ENCODE assay signal across 10 mouse cellular contexts in genomic region chr19:10947219-10947618, GRCm38 (mm10). TPM values are rescaled to one million over a fixed set of nuclear protein-coding genes. Genes with fewer than 3 reads are reported as not detected.
DNase-seq lines count a peak whose midpoint lies in the region; ATAC-seq and TF ChIP-seq lines count a peak whose summit lies in the region.
"Had no signal": no experiment of that assay in that cellular context is flagged by ENCODE, and none has a peak within 500 bp of the region (broad histone marks: within the 10 kb centered on the region; RNA-seq: fewer than 3 reads in every experiment).

No protein-coding gene starts in this region.

- H3K9ac ChIP-seq in heart, embryonic 11.5 days (ENCODE audit: low read depth, low read length) = peak overlapping the region; percentile 85
- peak overlapping the region; percentile 97 for H3K9ac ChIP-seq in ES-Bruce4 (ENCODE audit: low read depth, poor library complexity, severe bottlenecking)
- peak overlapping the region; percentile 82 for H3K9ac ChIP-seq in hindbrain, embryonic 12.5 days

- peak overlapping the region; percentile 100 for H3K4me2 ChIP-seq in heart, embryonic 11.5 days
- peak overlapping the region; percentile 100 for H3K4me2 ChIP-seq in hindbrain, embryonic 12.5 days (replicated peaks)

- peaks cover 23% of the 10 kb centered on the region for H3K36me3 ChIP-seq in heart, embryonic 11.5 days (ENCODE audit: control insufficient read depth, insufficient read depth, low read length)
- H3K36me3 ChIP-seq in ES-Bruce4 (ENCODE audit: control insufficient read depth, insufficient read depth, low read length, poor library complexity, severe bottlenecking) = peaks cover 42% of the 10 kb centered on the region
- H3K36me3 ChIP-seq in hindbrain, embryonic 12.5 days = peaks cover 33% of the 10 kb centered on the region

- H3K4me1 ChIP-seq in heart, embryonic 11.5 days (ENCODE audit: control insufficient read depth, insufficient read depth, low read length) = peaks cover 20% of the 10 kb centered on the region
- no peaks in the 10 kb centered on the region for H3K4me1 ChIP-seq in ES-Bruce4 (ENCODE audit: control insufficient read depth, insufficient read depth, low read length)
- H3K4me1 ChIP-seq in hindbrain, embryonic 12.5 days = peaks cover 35% of the 10 kb centered on the region

- no peak for TF ChIP-seq POLR2A in ES-Bruce4 (IDR thresholded peaks at IDR 0.05; ENCODE audit: insufficient read depth, low read length)

- no peaks in the 10 kb centered on the region for H3K27me3 ChIP-seq in heart, embryonic 11.5 days (ENCODE audit: control insufficient read depth, insufficient read depth, low read length)
- no peaks in the 10 kb centered on the region for H3K27me3 ChIP-seq in ES-Bruce4 (ENCODE audit: control insufficient read depth, insufficient read depth, low read length, poor library complexity, severe bottlenecking)
- peaks cover 3% of the 10 kb centered on the region for H3K27me3 ChIP-seq in hindbrain, embryonic 12.5 days

- no peak for ATAC-seq in heart, embryonic 11.5 days (replicated peaks; ENCODE audit: insufficient number of reproducible peaks, low FRiP score, low TSS enrichment)
- no peak for ATAC-seq in hindbrain, embryonic 12.5 days (ENCODE audit: low FRiP score)
- peak; percentile 31 for ATAC-seq in megakaryocyte progenitor cell, adult 5-6 weeks (replicated peaks; ENCODE audit: poor library complexity)

- TF ChIP-seq EP300 in ES-Bruce4 (IDR thresholded peaks at IDR 0.05; ENCODE audit: insufficient read depth, low read depth, low read length) = no peak

- H3K27ac ChIP-seq in heart, embryonic 11.5 days (ENCODE audit: low read depth, low read length) = no peak overlapping the region
- no peak overlapping the region for H3K27ac ChIP-seq in ES-Bruce4 (ENCODE audit: insufficient read depth, low read length)
- H3K27ac ChIP-seq in hindbrain, embryonic 12.5 days = no peak overlapping the region

- TF ChIP-seq CTCF in ES-Bruce4 (IDR thresholded peaks at IDR 0.05; ENCODE audit: low read depth, low read length) = no peak

- DNase-seq in heart, postnatal 14 days = no peak
- no peak for DNase-seq in frontal cortex, postnatal 14 days (ENCODE audit: low spot score in 2 of 2)
- no peak for DNase-seq in thymus, postnatal 36 days
- DNase-seq in adipocyte (ENCODE audit: low spot score) = no peak
- DNase-seq: cerebellum, adult 18-20 months had no signal

- peak overlapping the region; percentile 80 for H3K4me3 ChIP-seq in heart, embryonic 11.5 days (ENCODE audit: low read depth, low read length)
- H3K4me3 ChIP-seq in ES-Bruce4 (ENCODE audit: low read depth, low read length) = peak overlapping the region; percentile 94
- peak overlapping the region; percentile 72 for H3K4me3 ChIP-seq in hindbrain, embryonic 12.5 days

- WGBS in heart, embryonic 11.5 days (ENCODE audit: insufficient replicate concordance) = 89% methylated on average over 5 of the region's 5 CpGs
- 92% methylated on average over 5 of the region's 5 CpGs for WGBS in hindbrain, embryonic 12.5 days

- intact Hi-C loops in heart, postnatal 14 days (cut with DNase I) = loop anchor here (5.0 kb wide), 1 partner anchor 50 kb away; the partner anchor contains the start of gene Prpf19

- no peaks in the 10 kb centered on the region for H3K9me3 ChIP-seq in heart, embryonic 11.5 days (replicated peaks; ENCODE audit: control insufficient read depth, low read length)
- H3K9me3 ChIP-seq in ES-Bruce4 (replicated peaks; ENCODE audit: control insufficient read depth, insufficient read depth, low read length, poor library complexity, severe bottlenecking) = no peaks in the 10 kb centered on the region
- no peaks in the 10 kb centered on the region for H3K9me3 ChIP-seq in hindbrain, embryonic 12.5 days (replicated peaks)

RNA-seq across cellular contexts. Expression of gene Ccdc86, which starts 1.8 kb away (rescaled TPM):
- 17.7 and 18.9 TPM in 2 replicates for polyA plus RNA-seq in heart, embryonic 11.5 days (2014; fragmentation: Nextera tagmentation; extraction: Ambion mirVana)
- total RNA-seq in heart, postnatal 14 days (2021) = 1 to 10 TPM; 5.3 to 6.4 TPM
- 16.9 and 17.8 TPM in 2 replicates for polyA plus RNA-seq in ES-Bruce4 (2011; ENCODE audit: insufficient read depth, insufficient read length, low read depth, missing spikeins)
- polyA plus RNA-seq in hindbrain, embryonic 12.5 days (2016; fragmentation: Nextera tagmentation; extraction: Ambion mirVana) = 21.5 and 21.7 TPM in 2 replicates
- total RNA-seq in megakaryocyte progenitor cell, adult 5-6 weeks (2015) = 28.1 and 31.0 TPM in 2 replicates
- 17.6 and 20.5 TPM in 2 replicates for total RNA-seq in megakaryocyte progenitor cell, adult 5-6 weeks (2017)

RNA-seq across cellular contexts. Expression of gene Ptgdr2, which starts 10.3 kb away (rescaled TPM):
- polyA plus RNA-seq in heart, embryonic 11.5 days (2014; fragmentation: Nextera tagmentation; extraction: Ambion mirVana) = 0.27 TPM in 2 replicates
- under 1 TPM in 1 of 2 experiments, not detected in 1; 0.14 TPM for total RNA-seq in heart, postnatal 14 days (2021)
- not detected in 2 replicates for polyA plus RNA-seq in ES-Bruce4 (2011; ENCODE audit: insufficient read depth, insufficient read length, low read depth, missing spikeins)
- polyA plus RNA-seq in hindbrain, embryonic 12.5 days (2016; fragmentation: Nextera tagmentation; extraction: Ambion mirVana) = 0.09 and 0.10 TPM in 2 replicates
- 0.07 and 0.17 TPM in 2 replicates for total RNA-seq in megakaryocyte progenitor cell, adult 5-6 weeks (2015)
- 0.07 TPM in 1 of 2 replicates, not detected in the other for total RNA-seq in megakaryocyte progenitor cell, adult 5-6 weeks (2017)

RNA-seq across cellular contexts. Expression of gene Zp1, which starts 26.8 kb away (rescaled TPM):
- polyA plus RNA-seq in heart, embryonic 11.5 days (2014; fragmentation: Nextera tagmentation; extraction: Ambion mirVana) = not detected in 2 replicates
- not detected for total RNA-seq in heart, postnatal 14 days (2021)
- not detected in 2 replicates for polyA plus RNA-seq in ES-Bruce4 (2011; ENCODE audit: insufficient read depth, insufficient read length, low read depth, missing spikeins)
- polyA plus RNA-seq in hindbrain, embryonic 12.5 days (2016; fragmentation: Nextera tagmentation; extraction: Ambion mirVana) = not detected in 2 replicates
- not detected in 2 replicates for total RNA-seq in megakaryocyte progenitor cell, adult 5-6 weeks (2015)
- total RNA-seq in megakaryocyte progenitor cell, adult 5-6 weeks (2017) = not detected in 2 replicates
- total RNA-seq: layer of hippocampus, postnatal 14 days had no signal

RNA-seq across cellular contexts. Expression of gene Ms4a10, which starts 27.3 kb away (rescaled TPM):
- polyA plus RNA-seq in heart, embryonic 11.5 days (2014; fragmentation: Nextera tagmentation; extraction: Ambion mirVana) = not detected in 2 replicates
- not detected for total RNA-seq in heart, postnatal 14 days (2021)
- polyA plus RNA-seq in ES-Bruce4 (2011; ENCODE audit: insufficient read depth, insufficient read length, low read depth, missing spikeins) = not detected in 2 replicates
- not detected in 2 replicates for polyA plus RNA-seq in hindbrain, embryonic 12.5 days (2016; fragmentation: Nextera tagmentation; extraction: Ambion mirVana)
- not detected in 2 replicates for total RNA-seq in megakaryocyte progenitor cell, adult 5-6 weeks (2015)
- total RNA-seq in megakaryocyte progenitor cell, adult 5-6 weeks (2017) = not detected in 2 replicates
- total RNA-seq: layer of hippocampus, postnatal 14 days had no signal

RNA-seq across cellular contexts. Expression of gene Ms4a15, which starts 45.8 kb away (rescaled TPM):
- polyA plus RNA-seq in heart, embryonic 11.5 days (2014; fragmentation: Nextera tagmentation; extraction: Ambion mirVana) = 0.17 TPM in 1 of 2 replicates, not detected in the other
- total RNA-seq in heart, postnatal 14 days (2021) = not detected
- polyA plus RNA-seq in ES-Bruce4 (2011; ENCODE audit: insufficient read depth, insufficient read length, low read depth, missing spikeins) = not detected in 2 replicates
- not detected in 2 replicates for polyA plus RNA-seq in hindbrain, embryonic 12.5 days (2016; fragmentation: Nextera tagmentation; extraction: Ambion mirVana)
- total RNA-seq in megakaryocyte progenitor cell, adult 5-6 weeks (2015) = not detected in 2 replicates
- not detected in 2 replicates for total RNA-seq in megakaryocyte progenitor cell, adult 5-6 weeks (2017)
- total RNA-seq: layer of hippocampus, postnatal 14 days had no signal
